Mouse (Mus musculus): ENCODE measurements around the gene Itgal. TPM values are rescaled to one million over a fixed set of nuclear protein-coding genes. Genes with fewer than 3 reads are reported as not detected.

Itgal gene
- total RNA-seq (2023) = 114 to 124 TPM (median 119 TPM) in 4 replicates

DNA sequence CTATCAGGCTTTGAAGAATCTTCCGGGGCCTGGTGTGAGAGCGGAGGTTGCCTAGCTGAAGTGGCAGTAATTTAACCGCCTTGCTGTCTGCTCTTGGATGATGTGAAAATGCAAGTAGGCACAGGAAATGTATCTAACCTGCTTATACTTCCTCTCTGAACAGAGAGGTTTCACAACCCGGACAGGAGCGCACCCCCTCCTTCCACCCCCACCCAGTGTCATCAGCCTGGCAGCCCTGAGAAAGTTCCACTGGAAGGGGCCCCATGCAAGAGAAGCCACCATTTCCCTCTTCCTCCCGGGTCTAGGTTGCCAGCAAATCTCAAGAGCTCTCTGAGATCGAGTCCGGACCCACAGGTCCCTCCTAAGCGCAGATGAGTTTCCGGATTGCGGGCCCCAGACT, at the start of gene Itgal:
Gene Itgal (plus strand): TSS at position 163 of the 400 bp plus-strand sequence.

DNA sequence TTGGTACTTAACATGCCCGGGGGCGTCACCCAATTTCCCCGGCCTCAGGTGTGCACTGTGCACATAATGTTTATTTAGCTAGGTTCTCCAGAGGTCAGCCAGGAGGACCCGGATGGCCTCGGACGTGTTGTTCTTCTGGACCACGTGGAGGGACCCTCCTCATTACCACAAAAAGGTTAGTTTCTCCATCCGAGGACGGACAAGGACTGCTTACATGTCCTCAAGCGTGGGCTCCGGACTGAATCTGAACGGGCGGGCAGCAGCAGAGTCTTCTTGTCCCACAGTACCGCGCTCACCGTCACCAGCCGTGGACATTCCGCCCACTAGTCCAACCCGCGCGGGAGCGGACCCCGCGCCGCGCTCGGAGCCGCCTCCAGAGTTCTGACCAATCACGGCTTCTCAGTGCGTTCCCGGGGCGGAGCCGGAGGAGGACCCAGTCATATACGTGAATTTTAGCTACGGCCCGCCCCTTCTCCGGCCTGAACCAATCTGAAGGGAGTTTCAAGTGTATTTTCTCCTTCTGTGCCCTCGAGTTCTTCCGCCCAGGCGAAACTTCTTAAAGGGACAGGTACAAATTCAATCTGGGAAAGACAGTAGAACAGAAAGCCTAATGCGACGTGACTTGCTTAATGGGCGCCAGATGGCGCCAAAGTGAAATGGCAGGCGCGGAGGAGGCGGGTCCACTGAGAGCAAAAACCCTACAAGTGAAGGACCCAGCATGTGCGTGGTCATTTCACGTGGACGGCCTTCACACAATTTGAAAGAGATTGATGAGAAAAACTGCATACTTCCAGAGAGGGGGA, 35.5 kb upstream of the Itgal start, which contains the start of gene Dctpp1:
Gene Dctpp1 (minus strand): TSS at position 401 of the 803 bp plus-strand sequence.

DNA sequence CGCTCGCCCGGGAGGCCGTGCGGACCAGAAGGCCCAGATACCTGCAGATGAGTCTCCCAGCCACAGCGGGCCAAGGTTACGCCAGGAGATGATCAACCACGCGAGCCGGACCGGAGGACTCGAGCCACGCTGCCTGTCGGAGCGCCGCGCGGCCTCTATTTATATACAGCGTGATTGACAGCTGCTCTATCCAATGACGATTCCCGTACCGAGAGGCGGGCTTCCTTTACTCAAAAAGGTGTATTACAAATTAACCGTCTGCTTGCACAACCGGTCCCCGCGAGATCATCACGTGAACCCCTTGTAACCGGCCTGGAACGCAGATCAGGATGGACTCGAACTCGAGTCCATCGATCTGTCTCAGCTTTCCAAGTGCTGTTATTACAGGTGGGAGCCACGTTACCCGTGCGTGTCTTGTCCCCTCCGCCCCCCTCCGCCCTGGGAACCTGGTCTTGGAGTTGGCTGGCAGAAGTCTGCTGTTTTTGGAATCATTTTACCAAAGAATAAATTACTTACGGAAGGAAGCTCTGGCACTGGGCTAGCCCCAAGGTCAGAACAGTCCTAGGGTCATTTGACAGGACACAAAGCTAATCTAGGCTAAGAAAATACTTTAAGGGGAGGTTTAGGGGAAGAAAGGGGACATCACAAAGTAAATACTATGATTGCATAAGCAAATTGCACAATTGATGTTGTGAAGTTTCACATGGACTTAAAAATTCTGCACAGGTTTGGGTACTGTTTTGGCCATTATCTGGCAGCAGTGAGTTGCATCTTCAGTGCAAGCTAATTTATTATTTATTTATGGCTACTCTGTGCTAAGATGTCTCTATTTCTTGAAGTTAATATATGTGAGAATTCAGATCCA, 21.9 kb upstream of the Itgal start, which contains the start of gene Sephs2:
Gene Sephs2 (minus strand): TSS at position 131 of the 865 bp plus-strand sequence.

DNA sequence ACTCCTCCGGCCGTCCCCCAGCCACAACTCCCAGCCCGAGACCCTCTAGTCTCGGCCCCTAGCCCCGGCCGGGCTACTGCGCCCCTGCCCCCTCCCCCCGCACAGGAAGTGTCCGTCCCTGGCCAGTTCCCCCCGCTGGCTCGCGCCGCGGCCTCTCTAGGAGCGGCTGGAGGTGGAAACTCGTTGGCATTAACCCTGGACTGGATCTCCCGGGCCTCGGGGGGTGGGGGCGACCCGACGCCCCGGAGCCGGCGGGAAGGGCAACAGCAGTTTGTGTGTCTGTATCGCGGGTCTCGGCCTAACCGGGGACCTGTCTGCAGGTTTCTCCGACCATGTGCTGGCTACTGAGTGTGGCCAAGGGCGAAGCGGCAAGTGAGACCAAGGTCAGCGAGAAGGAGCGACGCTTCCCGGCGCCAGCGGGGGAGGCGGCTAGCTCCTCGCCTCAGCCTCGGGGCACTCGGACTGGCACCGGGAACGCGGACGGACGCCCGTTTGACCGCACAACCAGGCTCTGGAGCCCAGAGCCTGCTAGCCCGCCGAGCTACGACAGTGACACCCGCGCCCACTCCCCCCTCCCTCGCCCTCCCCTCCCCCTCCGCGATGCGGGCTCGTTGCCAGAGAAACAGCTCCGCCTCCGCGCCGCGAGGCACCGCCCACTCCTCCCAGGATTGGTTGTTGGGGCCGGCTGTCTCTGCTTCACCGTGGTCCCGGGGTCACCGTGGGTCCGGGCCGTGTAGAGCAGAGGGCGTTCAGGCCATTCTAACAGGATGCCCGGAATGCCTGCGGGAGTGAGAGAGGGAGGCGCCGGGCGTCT, 49.7 kb downstream of the Itgal start, which contains the start of gene Zfp768:
Gene Zfp768 (minus strand): TSS at position 78 of the 814 bp plus-strand sequence.

DNA sequence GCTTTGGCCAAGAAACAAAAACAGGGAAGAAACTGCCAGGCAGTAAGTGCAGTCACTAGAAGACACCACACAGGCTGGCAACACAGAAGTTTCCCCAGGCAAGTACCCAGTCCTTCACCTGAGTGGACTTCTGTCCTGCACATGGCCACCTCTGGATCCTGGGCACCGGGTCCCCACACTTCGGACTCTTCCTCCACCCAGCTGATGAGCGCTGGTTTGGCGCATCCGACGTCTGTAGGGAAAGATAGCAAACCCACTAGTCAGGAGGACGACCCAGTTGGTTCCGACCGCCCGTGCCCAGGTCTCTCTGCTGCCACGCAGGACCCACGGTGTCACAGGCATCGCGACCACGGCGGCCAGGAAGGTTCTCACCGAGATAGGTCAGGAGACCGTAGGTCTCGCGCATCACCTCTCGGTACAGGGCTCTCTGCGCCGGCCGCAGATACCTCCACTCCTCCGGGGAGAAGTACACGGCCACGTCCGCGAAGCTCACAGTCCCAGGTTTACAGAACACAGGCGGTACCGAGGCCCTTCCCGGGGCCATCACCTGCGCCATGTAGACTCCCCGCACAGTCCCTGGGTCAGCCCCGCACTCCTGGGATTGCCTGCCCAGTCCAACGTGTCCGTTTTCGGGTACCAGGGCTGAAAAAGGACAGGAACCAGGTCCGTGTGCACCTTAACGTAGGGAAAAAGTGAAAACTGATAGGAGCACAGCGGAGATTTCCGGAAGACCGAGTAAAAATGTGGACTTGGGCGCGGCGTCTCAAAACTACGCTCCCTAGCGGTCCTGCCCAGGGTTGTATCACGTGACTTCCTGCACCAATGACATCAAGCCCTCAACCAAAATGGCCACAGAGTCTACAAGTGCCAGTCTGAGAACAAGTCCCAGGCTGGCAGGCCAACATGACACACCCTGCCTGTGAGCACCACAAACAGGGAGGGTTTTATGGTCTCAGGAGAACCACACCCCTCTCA, 79.5 kb downstream of the Itgal start, which contains the start of gene Zfp747:
Gene Zfp747 (minus strand): TSS at position 780 of the 975 bp plus-strand sequence.

Other genes starting within 250 kb of the Itgal start
- 0.98 to 4.6 TPM (median 1.9 TPM) in 3 of 4 replicates, not detected in the other for gene Zg16, start 208.9 kb upstream of the Itgal start, total RNA-seq (2023)
- gene AI467606, start 204.9 kb upstream of the Itgal start, total RNA-seq (2023) = 51.6 to 60.7 TPM (median 59.8 TPM) in 4 replicates
- 0.37 TPM in 1 of 4 replicates, not detected in the others for gene Qprt, start 174.0 kb upstream of the Itgal start, total RNA-seq (2023)
- 5.3 to 6.6 TPM (median 5.9 TPM) in 4 replicates for gene Spn, start 158.4 kb upstream of the Itgal start, total RNA-seq (2023)
- 69.5 to 80.2 TPM (median 75.6 TPM) in 4 replicates for gene Cd2bp2, start 100.2 kb upstream of the Itgal start, total RNA-seq (2023)
- gene Tbc1d10b, start 87.8 kb upstream of the Itgal start, total RNA-seq (2023) = 49.9 to 72.7 TPM (median 65.7 TPM) in 4 replicates
- 4.1 to 8.2 TPM (median 5.3 TPM) in 4 replicates for gene Mylpf, start 87.4 kb upstream of the Itgal start, total RNA-seq (2023)
- gene Zfp553, start 63.2 kb upstream of the Itgal start, total RNA-seq (2023) = 8.8 to 11.3 TPM (median 10.0 TPM) in 4 replicates
- gene Sept1, start 63.1 kb upstream of the Itgal start, total RNA-seq (2023) = 398 to 439 TPM (median 400 TPM) in 4 replicates
- gene Zfp771, start 52.0 kb upstream of the Itgal start, total RNA-seq (2023) = 11.6 to 23.5 TPM (median 13.5 TPM) in 4 replicates
- gene Dctpp1, start 35.6 kb upstream of the Itgal start, total RNA-seq (2023) = 14.3 to 19.5 TPM (median 15.7 TPM) in 4 replicates
- 24.1 to 28.3 TPM (median 25.3 TPM) in 4 replicates for gene Sephs2, start 22.2 kb upstream of the Itgal start, total RNA-seq (2023)
- 2.3 to 4.1 TPM (median 3.3 TPM) in 4 replicates for gene Zfp768, start 49.3 kb downstream of the Itgal start, total RNA-seq (2023)
- gene Zfp747, start 79.8 kb downstream of the Itgal start, total RNA-seq (2023) = 11.6 to 15.7 TPM (median 12.1 TPM) in 4 replicates
- 2.9 to 4.1 TPM (median 3.2 TPM) in 4 replicates for gene 9130019O22Rik, start 90.9 kb downstream of the Itgal start, total RNA-seq (2023)
- 4.6 to 7.8 TPM (median 6.1 TPM) in 4 replicates for gene E430018J23Rik, start 97.4 kb downstream of the Itgal start, total RNA-seq (2023)
- 7.5 to 9.6 TPM (median 9.1 TPM) in 4 replicates for gene Zfp764, start 110.6 kb downstream of the Itgal start, total RNA-seq (2023)
- 12.3 to 17.4 TPM (median 14.9 TPM) in 4 replicates for gene Zfp688, start 125.8 kb downstream of the Itgal start, total RNA-seq (2023)
- gene Zfp689, start 152.9 kb downstream of the Itgal start, total RNA-seq (2023) = 4.0 to 6.0 TPM (median 4.9 TPM) in 4 replicates
- gene Prr14, start 163.4 kb downstream of the Itgal start, total RNA-seq (2023) = 136 to 150 TPM (median 139 TPM) in 4 replicates
- gene Fbrs, start 182.9 kb downstream of the Itgal start, total RNA-seq (2023) = 294 to 330 TPM (median 310 TPM) in 4 replicates
- 220 to 229 TPM (median 223 TPM) in 4 replicates for gene Srcap, start 215.7 kb downstream of the Itgal start, total RNA-seq (2023)
- gene Gm42715, start 223.3 kb downstream of the Itgal start, total RNA-seq (2023) = 45.9 to 50.2 TPM (median 48.5 TPM) in 4 replicates

All from B cell, adult 62 days (primary cell).